Mouse (Mus musculus) CH12.LX (cell line): ENCODE measurements around the gene Tspan9. TPM values are rescaled to one million over a fixed set of nuclear protein-coding genes. Genes with fewer than 3 reads are reported as not detected.

Experiments
- DNase-seq: peaks from one replicate; pipeline ENCODE4 v3.0.0-alpha.2; 2013; ENCODE audit errors: extremely low read depth
- H3K27ac ChIP-seq: 2 replicates; pipeline ENCODE4 v1.5.1; 2012; ENCODE audit warnings: low read depth, mild to moderate bottlenecking, control low read depth, moderate library complexity; ENCODE audit not compliant: insufficient read depth
- H3K27me3 ChIP-seq: replicated peaks from 2 replicates; pipeline ENCODE3; 2012; ENCODE audit warnings: inconsistent platforms
- H3K36me3 ChIP-seq, 2 experiments: replicated peaks in 1 of 2; 2 replicates each; pipeline versions ENCODE3 to v1.6.1; 2012; ENCODE audit warnings: inconsistent platforms in 1 of 2, low read length in 1 of 2, mild to moderate bottlenecking in 1 of 2, mixed read lengths in 1 of 2, moderate library complexity in 1 of 2; ENCODE audit not compliant: control insufficient read depth in 1 of 2, insufficient read depth in 1 of 2
- H3K4me1 ChIP-seq, 2 experiments: 2 replicates each; pipeline ENCODE4 v1.6.1; 2012; ENCODE audit warnings: inconsistent platforms in 1 of 2, moderate library complexity in 1 of 2; ENCODE audit not compliant: insufficient read depth in 2 of 2, control insufficient read depth in 1 of 2
- H3K4me2 ChIP-seq: 2 replicates; pipeline ENCODE4 v1.6.1; 2012; ENCODE audit warnings: low read depth, mild to moderate bottlenecking, control low read depth; ENCODE audit not compliant: poor library complexity, insufficient read depth, severe bottlenecking
- H3K4me3 ChIP-seq, 3 experiments: fragments of 150-350 bp in 1 of 3; sonication (generic) in 1 of 3; replicated peaks in 1 of 3; 2 replicates each; pipeline versions ENCODE3 to v1.5.1; 2011 to 2012; ENCODE audit warnings: low read depth in 2 of 3, low read length in 2 of 3, mild to moderate bottlenecking in 2 of 3, moderate library complexity in 2 of 3, control low read depth in 1 of 3, improper control_type of control experiment in 1 of 3, inconsistent platforms in 1 of 3, mixed read lengths in 1 of 3; ENCODE audit not compliant: poor library complexity in 1 of 3
- H3K79me2 ChIP-seq: replicated peaks from 2 replicates; pipeline ENCODE4 v1.6.1; 2012; ENCODE audit warnings: mild to moderate bottlenecking, moderate library complexity; ENCODE audit not compliant: control insufficient read depth, poor library complexity, insufficient read depth, severe bottlenecking; ENCODE audit errors: extremely low read depth
- H3K9ac ChIP-seq: 2 replicates; pipeline ENCODE4 v1.6.1; 2012; ENCODE audit warnings: low read depth, mild to moderate bottlenecking, control low read depth, moderate library complexity; ENCODE audit not compliant: insufficient read depth
- H3K9me3 ChIP-seq: replicated peaks from 2 replicates; pipeline ENCODE3; 2012; ENCODE audit warnings: low read length, inconsistent platforms, mixed read lengths
- BHLHE40 ChIP-seq: IDR thresholded peaks from 2 replicates; pipeline ENCODE4 v1.6.1; 2011; ENCODE audit warnings: mild to moderate bottlenecking, low read depth, low read length, improper control_type of control experiment
- CHD1 ChIP-seq: IDR thresholded peaks from 2 replicates; pipeline ENCODE4 v1.6.1; 2012; ENCODE audit warnings: low read depth, low read length, improper control_type of control experiment, inconsistent platforms
- CTCF ChIP-seq, 2 experiments: IDR thresholded peaks in 1 of 2; conservative IDR thresholded peaks in 1 of 2; 2 replicates each; pipeline ENCODE4 v1.5.1; 2011 to 2012; ENCODE audit warnings: low read depth in 2 of 2, low read length in 2 of 2, improper control_type of control experiment in 1 of 2, inconsistent platforms in 1 of 2, mild to moderate bottlenecking in 1 of 2, moderate library complexity in 1 of 2
- ELF1 ChIP-seq: IDR thresholded peaks from 2 replicates; pipeline ENCODE4 v1.6.1; 2014; ENCODE audit warnings: low read depth, mild to moderate bottlenecking, inconsistent platforms, low read length, improper control_type of control experiment
- ETS1 ChIP-seq: conservative IDR thresholded peaks from 2 replicates; pipeline ENCODE4 v1.6.1; 2012; ENCODE audit warnings: low read depth, mild to moderate bottlenecking, inconsistent platforms, low read length, improper control_type of control experiment, moderate library complexity
- JUN ChIP-seq: IDR thresholded peaks from 2 replicates; pipeline ENCODE4 v1.6.1; 2011; ENCODE audit warnings: low read depth, mild to moderate bottlenecking, low read length, improper control_type of control experiment, moderate library complexity; ENCODE audit not compliant: insufficient read depth
- JUND ChIP-seq: conservative IDR thresholded peaks from 2 replicates; pipeline ENCODE4 v1.6.1; 2011; ENCODE audit warnings: low read depth, low read length, improper control_type of control experiment
- KAT2A ChIP-seq: IDR thresholded peaks from 2 replicates; pipeline ENCODE4 v1.6.1; 2012; ENCODE audit warnings: low read length, improper control_type of control experiment, inconsistent platforms; ENCODE audit not compliant: insufficient replicate concordance
- MAFK ChIP-seq: IDR thresholded peaks from 2 replicates; pipeline ENCODE4 v1.6.1; 2011; ENCODE audit warnings: low read length, improper control_type of control experiment; ENCODE audit not compliant: insufficient replicate concordance
- MAZ ChIP-seq: IDR thresholded peaks from 2 replicates; pipeline ENCODE4 v1.6.1; 2012; ENCODE audit warnings: low read depth, mild to moderate bottlenecking, inconsistent platforms, low read length, improper control_type of control experiment, moderate library complexity
- MEF2A ChIP-seq: IDR thresholded peaks from 2 replicates; pipeline ENCODE4 v1.6.1; 2014; ENCODE audit warnings: low read depth, mild to moderate bottlenecking, inconsistent platforms, low read length, improper control_type of control experiment, borderline replicate concordance
- MYC ChIP-seq: IDR thresholded peaks from 2 replicates; pipeline ENCODE4 v1.6.1; 2011; ENCODE audit warnings: low read depth, mild to moderate bottlenecking, improper control_type of control experiment, low read length
- NELFE ChIP-seq: IDR thresholded peaks from 2 replicates; pipeline ENCODE4 v1.6.1; 2011; ENCODE audit warnings: low read depth, low read length, improper control_type of control experiment
- NRF1 ChIP-seq: IDR thresholded peaks from 2 replicates; pipeline ENCODE4 v1.6.1; 2014; ENCODE audit warnings: low read depth, mild to moderate bottlenecking, inconsistent platforms, low read length, improper control_type of control experiment, moderate library complexity
- PAX5 ChIP-seq: IDR thresholded peaks from 2 replicates; pipeline ENCODE4 v1.6.1; 2012; ENCODE audit warnings: low read length, inconsistent platforms, mixed read lengths
- RCOR1 ChIP-seq: conservative IDR thresholded peaks from 2 replicates; pipeline ENCODE4 v1.6.1; 2012; ENCODE audit warnings: low read depth, mild to moderate bottlenecking, inconsistent platforms, low read length, improper control_type of control experiment
- SMC3 ChIP-seq: IDR thresholded peaks from 2 replicates; pipeline ENCODE4 v1.6.1; 2011; ENCODE audit warnings: low read depth, low read length, improper control_type of control experiment
- TBP ChIP-seq: conservative IDR thresholded peaks from 2 replicates; pipeline ENCODE4 v1.6.1; 2011; ENCODE audit warnings: low read depth, low read length, improper control_type of control experiment
- ZC3H11A ChIP-seq: IDR thresholded peaks from 2 replicates; pipeline ENCODE4 v1.6.1; 2012; ENCODE audit warnings: low read depth, mild to moderate bottlenecking, inconsistent platforms, low read length, improper control_type of control experiment
- ZMIZ1 ChIP-seq: IDR thresholded peaks from 2 replicates; pipeline ENCODE4 v1.6.1; 2012; ENCODE audit warnings: low read depth, mild to moderate bottlenecking, inconsistent platforms, low read length, improper control_type of control experiment
- ZNF384 ChIP-seq: IDR thresholded peaks from 2 replicates; pipeline ENCODE4 v1.6.1; 2012; ENCODE audit warnings: low read depth, low read length, improper control_type of control experiment, inconsistent platforms
- dilution Hi-C: fragments of 300-500 bp; cut with MboI; formaldehyde crosslinking; loops from 2 replicates; pipeline ENCODE4 v1.14.3; 2020; ENCODE audit warnings: low sequenced_read_pairs; ENCODE audit not compliant: extremely low pct_unique_long_range_greater_than_20kb, extremely low pct_ligation_motif_present
- in situ Hi-C: fragments of 300-500 bp; cut with MboI; formaldehyde crosslinking; loops from 3 replicates; pipeline ENCODE4 v1.14.3; 2019; ENCODE audit warnings: low sequenced_read_pairs, low pct_ligation_motif_present, low pct_unique_long_range_greater_than_20kb, mixed read lengths
- polyA plus RNA-seq: library from polyadenylated mRNA; unstranded; fragments of >175 nt; gene quantifications from 2 replicates; pipeline ENCODE4 v1.2.1, GENCODE M21; 2012; ENCODE audit warnings: low read depth; ENCODE audit not compliant: insufficient read length
- total RNA-seq, 2 experiments: library from RNA; depleted of rRNA; stranded (reverse); fragments of 300-350 nt in 1 of 2; fragments of >200 nt in 1 of 2; gene quantifications; 2 replicates each; pipeline ENCODE4 v1.2.3; 2012 to 2014

The Tspan9 gene
- total and polyA plus RNA-seq, 3 experiments: 0.40 to 0.98 (median 0.71) TPM

DNA sequence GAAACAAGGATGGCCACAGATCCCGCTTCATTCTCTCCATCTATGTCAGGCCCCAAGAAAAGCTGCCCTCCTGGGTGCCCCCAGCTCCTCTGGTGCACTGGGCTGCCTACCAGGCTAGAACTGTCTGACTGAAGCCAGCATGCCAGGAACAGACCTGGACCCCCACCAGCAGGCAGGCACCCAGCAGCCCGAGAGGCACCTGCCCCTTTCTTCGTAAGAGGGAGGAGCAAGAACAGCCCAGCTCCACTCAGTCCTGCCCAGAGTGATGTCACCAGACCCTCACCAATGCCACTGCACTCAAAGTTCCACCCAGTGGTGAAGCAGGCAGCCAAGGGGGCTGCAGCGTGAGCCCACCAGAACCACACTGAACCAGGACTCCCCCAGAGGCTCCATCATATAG lies 112.3 kb downstream of the Tspan9 start:
- no peak for DNase-seq
- H3K27ac ChIP-seq: no peak overlapping the region
- H3K36me3 ChIP-seq: no peaks in the 10 kb centered on the region
- H3K4me1 ChIP-seq: no peaks in the 10 kb centered on the region
- dilution Hi-C loops: no loop called here
- no peak overlapping the region for H3K4me2 ChIP-seq
- H3K9me3 ChIP-seq: peaks cover 2% of the 10 kb centered on the region
- no peak overlapping the region for H3K9ac ChIP-seq
- no peaks in the 10 kb centered on the region for H3K79me2 ChIP-seq
- H3K4me3 ChIP-seq: no peak overlapping the region
- no peak for TF ChIP-seq NELFE
- no peak for TF ChIP-seq KAT2A
- TF ChIP-seq MAFK: no peak
- no peak for TF ChIP-seq TBP
- TF ChIP-seq NRF1: no peak
- TF ChIP-seq CTCF (conservative IDR thresholded peaks at IDR 0.05 in 1 of 2, IDR thresholded peaks at IDR 0.05 in 1 of 2; ENCODE audit: low read depth in 2 of 2, low read length in 2 of 2): no peak
- TF ChIP-seq ZMIZ1: no peak
- peaks cover 80% of the 10 kb centered on the region for H3K27me3 ChIP-seq
- in situ Hi-C loops: no loop called here

DNA sequence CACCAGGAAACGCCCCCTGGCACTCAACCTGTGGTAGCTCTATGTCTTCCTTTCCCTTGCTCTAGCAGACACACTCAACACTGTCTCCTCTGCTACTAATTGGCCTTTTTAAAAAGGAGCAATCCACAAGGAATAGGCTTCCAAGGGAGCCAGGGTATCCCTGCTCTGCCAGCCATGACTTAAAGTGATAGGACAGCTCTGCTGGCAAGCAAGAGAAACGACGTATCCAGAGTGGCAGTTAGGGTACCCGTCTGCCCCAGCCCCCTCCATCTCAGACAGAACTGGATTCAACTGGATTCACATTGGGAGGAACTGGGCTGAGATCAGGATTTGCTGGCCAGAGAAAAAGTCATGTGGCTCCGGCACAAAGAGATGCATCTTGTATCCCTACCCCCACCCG lies 112.9 kb downstream of the Tspan9 start:
- no peaks in the 10 kb centered on the region for H3K4me1 ChIP-seq
- H3K9ac ChIP-seq: no peak overlapping the region
- no peak for TF ChIP-seq JUND
- TF ChIP-seq ETS1: no peak
- no peak for TF ChIP-seq JUN
- TF ChIP-seq PAX5: no peak
- no peak for TF ChIP-seq ZNF384
- TF ChIP-seq NRF1: no peak
- TF ChIP-seq MEF2A: no peak
- TF ChIP-seq CHD1: no peak
- TF ChIP-seq MAZ: no peak
- no peak for TF ChIP-seq TBP
- TF ChIP-seq RCOR1: no peak
- no peak for TF ChIP-seq ELF1
- TF ChIP-seq ZC3H11A: no peak
- no peak for TF ChIP-seq MYC
- no peak for TF ChIP-seq MAFK
- no peak for TF ChIP-seq BHLHE40
- TF ChIP-seq SMC3: no peak
- TF ChIP-seq, all 38 proteins: peak for 0
- H3K4me2 ChIP-seq: no peak overlapping the region
- in situ Hi-C loops: no loop called here
- no peak overlapping the region for H3K27ac ChIP-seq
- H3K9me3 ChIP-seq: peaks cover 2% of the 10 kb centered on the region
- H3K36me3 ChIP-seq: no peaks in the 10 kb centered on the region
- dilution Hi-C loops: no loop called here
- no peaks in the 10 kb centered on the region for H3K79me2 ChIP-seq
- DNase-seq: no peak
- H3K4me3 ChIP-seq: no peak overlapping the region
- peaks cover 80% of the 10 kb centered on the region for H3K27me3 ChIP-seq
